Mouse (Mus musculus): Measurements from ENCODE around the gene Actr10.

Actr10 gene

DNA sequence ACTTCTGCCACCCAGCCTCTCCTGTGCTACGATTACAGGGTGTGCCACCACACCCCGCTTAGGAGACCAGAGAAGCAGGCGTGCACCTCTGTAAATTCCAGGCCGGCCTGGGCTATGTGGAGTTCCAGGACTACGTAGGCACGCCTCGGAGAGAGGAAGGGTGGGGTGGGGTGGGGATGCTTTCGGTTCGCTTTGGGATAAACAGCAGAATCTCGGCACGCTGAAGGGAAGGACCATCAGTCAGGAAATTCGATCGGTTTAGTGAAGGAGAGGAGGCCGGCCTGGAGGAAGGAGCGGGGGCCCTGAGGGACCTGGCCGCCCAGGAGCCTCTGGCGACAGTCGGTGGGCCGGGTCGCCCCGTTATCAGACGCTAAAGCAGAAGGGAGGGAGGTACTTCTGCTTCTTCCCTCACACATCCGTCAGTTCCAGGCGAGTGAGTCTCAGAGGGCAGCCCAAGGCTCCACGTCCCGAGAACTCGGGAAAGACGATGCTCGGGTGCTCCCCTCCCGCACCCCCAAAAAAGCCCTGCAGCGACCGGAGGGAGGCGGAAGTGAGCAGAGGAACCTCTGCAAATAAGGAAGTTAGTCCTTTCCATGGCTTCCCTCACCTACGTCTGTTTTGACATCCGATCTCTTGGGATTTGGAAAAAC, 30.6 kb downstream of the Actr10 start:
- peak; percentile 87 to 90 for DNase-seq

DNA sequence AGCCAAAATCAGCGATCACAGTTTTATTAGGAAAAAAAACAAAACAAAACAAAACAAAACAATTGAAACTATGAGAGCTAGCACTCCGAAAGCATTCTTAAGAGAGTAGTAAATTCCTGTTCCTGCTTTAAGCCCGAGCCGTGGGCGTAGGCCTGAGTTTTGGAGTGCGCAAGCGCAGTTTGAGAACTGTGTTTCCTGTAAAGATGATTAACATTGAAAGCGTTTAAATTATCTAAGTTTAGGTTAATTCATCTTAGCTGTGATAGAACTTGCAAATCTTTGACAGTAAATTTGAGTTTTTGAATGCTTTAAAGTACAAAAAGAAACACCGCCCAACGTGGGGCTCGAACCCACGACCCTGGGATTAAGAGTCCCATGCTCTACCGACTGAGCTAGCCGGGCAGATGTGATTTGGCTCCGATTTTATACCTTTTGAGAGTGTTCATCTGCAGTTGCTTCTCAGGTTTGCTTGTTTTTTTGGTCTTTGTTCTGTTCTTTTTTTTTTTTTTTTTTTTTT, 31.2 kb downstream of the Actr10 start:
- peak; percentile 78 to 91 for DNase-seq

DNA sequence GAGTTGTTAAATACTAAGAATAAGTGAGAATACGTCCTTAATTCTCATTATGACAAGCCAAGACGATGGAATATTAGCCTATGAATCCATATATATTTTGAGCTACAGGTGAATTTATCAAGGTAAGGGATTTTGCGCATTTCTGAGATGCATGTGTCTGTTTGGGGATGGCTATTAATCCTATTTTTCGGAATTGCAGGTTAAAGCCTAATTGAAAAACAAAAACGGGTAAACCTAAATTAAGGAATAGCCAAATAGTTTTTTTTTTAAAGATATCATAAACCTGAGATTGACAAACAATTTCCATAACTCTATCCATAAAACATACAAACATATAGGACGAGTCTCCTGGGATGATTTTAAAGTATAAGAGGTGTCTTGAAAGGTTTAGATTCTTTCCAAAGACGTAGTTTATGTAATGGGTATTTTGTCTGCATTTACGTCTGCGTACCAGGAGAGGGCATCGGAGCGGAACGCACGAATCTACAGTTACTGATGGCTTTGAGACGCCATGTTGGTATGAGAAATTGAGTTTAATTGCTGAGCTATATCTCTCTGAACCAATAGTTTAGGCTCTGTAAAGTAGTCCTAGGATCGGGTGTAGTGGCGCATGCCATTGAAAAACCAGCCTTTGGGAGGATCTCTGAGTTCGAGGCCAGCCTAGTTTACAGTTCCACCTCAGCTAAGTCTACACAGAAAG, 32.0 kb downstream of the Actr10 start:
- peak; percentile 73 to 76 for DNase-seq

DNA sequence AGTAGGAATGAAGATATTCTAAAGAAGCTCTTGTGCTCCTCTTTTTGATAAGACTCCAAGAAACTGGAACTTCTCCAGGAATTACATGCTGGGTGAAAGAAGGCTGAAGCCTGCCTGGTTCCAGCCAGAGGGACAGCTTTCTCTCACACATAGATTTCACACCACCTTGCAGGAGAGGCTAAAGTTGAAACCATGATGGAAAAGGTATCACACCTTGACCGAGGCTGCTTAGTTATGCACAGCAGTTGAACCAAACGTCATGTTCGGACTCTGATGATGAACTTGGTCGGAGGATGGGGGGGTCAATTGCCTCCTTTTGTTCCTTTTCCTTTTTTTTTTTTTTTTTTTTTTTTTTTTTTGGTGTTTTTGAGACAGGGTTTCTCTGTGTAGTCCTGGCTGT, 36.2 kb downstream of the Actr10 start:
- DNase-seq, result no peak

DNA sequence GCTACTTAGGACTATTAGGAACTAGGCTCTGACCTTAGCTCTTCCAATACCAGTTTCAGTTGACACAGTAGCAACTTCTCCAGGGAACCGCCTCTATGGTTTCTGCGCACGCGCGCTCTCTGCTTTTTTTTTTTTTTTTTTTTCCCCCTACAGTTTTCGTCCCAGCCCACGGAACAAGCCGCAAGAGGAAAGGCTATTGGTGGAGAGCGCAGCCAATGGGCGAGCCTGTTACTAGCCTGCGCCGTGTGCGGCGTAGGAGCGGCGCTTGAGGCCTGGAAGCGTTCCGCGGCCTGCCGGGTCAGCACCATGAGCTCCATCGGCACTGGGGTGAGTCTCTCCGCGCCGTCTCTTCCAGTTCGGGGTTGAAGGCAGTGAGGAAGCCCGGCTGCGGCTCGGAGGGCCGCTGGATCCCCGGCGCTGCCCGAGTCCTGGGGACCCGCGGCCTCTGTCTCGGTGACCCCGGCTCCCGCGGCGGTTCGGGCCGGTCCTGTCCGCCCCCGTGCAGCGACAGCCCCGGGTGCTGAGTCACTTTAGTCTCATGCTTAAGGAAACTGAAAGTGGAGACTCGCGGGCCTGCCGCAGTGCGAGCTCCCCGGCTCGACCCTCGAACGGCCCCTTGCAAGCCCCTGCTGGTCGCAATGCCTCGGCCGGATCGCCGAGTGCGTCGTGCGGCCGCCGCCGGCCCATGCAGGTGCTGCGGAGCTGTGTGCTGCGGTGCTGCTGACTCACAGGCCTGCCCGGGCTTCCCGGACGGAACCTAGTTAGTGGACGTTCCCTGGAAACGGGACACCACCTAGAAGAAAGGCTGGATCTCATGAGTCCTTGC, 37.0 kb downstream of the Actr10 start, which contains the start of gene Psma3:
TSS of gene Psma3 (plus strand) at position 181 of the 826 bp plus-strand sequence.
- peak; percentile 93 to 96 for DNase-seq

DNA sequence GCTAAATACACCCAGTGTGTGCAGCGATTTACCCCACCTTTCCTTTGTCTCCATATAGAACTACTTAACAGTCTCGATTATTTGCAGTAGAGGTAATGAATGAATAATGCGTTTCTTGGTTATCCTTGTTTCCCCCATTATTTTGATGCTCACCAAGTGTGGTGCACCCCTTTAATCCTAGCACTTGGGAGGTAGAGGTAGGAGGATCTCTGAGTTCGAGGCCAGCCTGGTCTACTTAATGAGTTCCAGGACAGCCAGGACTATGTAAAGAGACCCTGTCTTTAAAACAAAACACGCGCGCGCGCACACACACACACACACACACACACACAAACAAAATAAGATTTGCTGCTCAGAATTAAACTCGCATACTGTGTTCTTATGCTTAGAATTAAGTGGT, 37.7 kb downstream of the Actr10 start:
- DNase-seq, result no peak

DNA sequence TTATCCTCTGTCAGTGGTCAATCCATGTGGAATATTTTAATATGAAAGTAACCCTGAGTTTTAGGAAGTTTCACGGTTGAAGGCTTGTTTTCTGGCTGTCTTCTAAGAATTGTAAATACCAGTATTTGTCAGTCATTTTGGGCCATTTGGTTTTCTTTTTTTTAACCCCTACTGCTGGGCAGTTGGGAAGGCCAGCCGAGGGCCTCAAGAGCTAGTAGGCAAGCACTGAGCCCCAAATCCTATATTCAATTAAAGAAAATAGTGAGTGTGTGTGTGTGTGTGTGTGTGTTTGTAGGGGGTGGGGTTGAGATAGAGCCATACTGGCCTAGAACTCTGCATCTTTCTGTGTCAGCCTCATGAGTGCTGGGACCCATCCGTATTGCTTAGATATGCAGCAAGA, 38.2 kb downstream of the Actr10 start:
- no peak for DNase-seq

DNA sequence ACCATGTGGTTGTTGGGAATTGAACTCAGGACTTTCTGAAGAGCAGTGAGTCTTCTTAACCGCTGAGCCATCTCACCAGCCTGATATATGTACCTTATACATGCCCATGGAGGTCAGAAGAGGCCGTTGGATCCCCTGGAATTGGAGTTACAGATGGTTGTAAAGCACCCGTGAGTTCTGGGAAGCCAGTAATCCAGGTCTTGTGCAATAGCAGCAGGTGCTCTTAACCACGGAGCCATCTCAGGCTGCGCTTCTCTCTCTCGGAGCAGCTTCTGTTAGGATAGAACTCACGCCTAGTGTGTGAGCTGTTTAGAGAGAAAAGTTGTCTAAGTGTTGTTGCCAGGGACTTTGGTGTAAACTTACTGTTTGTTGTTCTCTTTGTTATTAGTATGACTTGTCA, 40.7 kb downstream of the Actr10 start:
- DNase-seq, result no peak

DNA sequence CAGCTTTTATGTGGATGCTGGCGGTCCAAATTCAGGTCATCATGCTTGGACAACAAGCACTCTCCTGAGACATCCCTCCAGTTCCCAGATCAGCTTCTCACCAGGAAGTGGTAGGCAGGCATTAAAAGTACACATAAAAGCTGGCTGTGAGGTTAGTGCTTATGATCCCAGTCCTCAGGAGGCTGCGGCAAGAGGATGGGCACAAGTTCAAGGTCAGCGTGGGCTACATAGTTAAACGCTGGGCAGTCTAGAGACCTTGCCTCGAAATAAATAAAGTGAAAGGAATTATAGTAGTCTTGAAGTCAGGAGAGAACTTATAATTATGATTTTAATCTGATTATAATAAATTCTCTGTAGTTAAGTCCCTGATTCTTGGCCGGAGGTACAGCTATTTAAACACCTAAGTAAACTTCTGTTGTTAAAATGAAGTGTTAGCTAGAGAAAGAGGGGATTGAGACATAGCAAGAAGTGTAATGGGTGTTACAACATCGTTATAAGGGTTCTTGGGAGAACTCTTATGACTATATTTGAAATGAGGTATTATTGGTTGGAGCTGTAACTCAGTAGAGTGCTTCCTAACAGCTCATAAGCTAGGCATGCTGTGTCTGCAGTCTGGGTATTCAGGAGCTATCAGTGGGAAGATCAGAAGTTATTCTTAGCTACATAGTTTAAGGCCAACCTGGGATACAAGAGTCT, 47.3 kb downstream of the Actr10 start:
- no peak for DNase-seq

DNA sequence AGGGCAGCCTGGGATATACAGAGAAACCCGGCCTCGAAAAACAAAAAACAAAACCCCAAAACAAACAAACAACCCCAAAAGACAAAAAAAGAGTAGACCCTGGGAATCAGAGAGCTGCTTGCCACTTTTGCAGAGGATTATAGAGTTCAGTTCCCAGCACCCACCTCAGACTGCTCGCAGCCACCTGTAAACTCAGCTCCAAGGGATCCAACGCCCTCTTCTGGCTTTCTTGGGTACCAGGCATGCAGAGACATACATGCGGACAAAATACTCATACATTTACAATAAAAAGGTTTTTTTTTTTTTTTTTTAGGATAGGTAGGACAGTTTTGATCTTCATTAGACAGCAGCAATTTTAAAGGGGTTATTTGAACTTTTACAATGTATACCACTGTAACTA, 59.6 kb downstream of the Actr10 start:
- DNase-seq, result no peak

DNA sequence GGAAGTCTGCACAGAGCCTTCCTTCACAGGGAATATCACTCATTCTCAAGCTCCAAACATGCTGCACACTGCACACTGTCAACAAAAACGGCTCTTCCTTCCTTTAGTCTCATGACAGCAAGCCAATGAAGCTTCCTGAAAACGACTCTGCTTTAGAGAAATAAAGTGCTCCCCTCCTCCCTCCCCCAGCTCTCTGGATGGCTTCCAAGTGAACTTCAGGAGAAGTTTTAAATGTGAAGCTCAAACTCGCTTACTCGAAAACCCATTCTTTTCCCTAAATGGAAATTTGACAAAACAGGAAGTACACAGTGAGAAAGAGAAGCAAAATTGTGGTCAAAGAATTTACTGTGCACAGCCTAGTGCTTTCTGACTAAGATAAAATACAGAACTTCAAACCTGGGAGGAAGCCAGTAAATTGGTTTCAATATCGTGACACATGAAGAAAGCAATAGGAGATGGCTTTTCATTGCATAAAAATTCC, 61.8 kb downstream of the Actr10 start:
- peak; percentile 35 to 58 for DNase-seq

DNA sequence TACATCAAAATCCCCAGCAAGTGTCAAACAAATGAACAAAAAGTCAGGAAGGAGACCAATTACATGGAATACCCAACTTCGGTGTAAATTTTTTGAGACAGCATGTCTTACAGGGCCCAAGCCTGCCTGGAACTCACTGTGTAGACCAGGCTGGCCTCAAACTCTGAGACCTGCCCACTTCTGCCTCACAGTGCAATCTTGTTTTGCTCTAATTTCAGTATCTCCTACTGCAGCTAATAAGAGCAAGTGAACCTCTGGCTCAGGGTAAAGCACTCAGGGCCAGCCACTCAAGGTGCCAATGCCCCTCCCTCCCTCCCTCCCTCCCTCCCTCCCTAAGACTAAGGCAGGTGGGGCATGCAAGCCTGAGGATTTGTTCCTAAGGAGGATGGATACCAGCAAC, 62.7 kb downstream of the Actr10 start:
- DNase-seq, result no peak

DNA sequence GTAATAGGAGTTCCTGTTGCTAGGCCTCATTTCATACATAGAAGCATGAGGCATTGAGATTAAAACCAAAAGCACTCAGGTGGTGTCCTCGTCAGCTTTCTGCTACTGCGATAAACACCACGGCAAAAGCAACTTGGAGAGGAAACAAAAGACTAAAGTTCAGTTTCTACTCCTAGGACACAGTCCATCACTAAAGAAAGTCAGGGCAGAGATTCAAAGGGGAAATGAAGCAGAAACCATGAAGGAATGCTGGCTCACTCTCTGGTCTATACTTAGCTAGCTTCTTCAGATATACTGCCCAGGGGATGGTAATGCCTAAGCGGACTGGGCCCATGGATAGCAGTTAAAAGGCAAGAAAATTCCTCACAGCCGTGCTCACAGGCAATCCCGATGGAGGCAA, 63.8 kb downstream of the Actr10 start:
- no peak for DNase-seq

DNA sequence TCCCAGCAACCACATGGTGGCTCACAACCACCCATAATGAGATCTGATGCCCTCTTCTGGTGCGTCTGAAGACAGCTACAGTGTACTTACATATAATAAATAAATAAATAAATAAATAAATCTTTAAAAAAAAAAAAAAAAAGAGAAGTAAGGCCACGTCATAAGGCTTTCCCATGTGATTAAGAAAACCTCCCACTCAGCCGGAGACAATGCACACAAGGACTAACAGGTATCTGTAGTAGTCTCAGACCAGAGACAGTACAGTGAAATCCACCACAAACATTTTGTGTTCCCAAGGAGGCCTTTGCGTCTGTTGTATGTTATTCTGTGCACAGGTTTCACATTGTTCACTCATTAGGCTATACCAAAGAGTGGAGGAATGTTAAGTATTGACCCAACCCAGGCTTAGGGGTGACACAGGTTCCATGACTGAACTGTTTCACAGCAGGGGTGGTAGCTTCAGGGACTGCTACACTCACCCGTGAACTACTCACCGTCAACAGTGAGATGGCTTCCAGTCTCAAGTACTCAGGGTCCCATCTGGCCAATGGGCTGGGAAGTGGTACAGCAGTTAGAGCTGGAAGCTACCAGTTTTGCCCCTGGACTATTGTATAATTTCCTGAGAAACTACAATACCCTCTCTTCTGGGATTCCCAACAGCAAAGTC, 66.2 kb downstream of the Actr10 start:
- no peak for DNase-seq

DNA sequence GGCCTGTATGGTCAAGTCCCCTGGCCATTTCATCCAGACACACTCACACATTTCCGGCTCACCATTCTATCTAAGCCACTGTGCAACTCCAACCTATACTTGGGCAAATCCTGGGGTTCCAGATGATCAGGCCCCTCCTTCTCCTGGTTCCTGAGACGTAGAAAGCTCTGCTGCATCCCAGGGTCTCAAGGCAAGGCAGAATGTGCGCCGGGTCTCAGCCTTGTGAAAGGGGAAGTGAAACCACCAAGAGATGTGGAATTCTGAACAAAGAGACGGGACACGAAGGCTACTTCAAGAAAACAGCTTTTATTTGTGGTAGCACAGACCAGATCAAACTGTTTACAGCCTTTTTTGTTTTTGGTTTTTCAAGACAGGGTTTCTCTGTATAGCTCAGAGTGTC, 68.5 kb downstream of the Actr10 start:
- no peak for DNase-seq

DNA sequence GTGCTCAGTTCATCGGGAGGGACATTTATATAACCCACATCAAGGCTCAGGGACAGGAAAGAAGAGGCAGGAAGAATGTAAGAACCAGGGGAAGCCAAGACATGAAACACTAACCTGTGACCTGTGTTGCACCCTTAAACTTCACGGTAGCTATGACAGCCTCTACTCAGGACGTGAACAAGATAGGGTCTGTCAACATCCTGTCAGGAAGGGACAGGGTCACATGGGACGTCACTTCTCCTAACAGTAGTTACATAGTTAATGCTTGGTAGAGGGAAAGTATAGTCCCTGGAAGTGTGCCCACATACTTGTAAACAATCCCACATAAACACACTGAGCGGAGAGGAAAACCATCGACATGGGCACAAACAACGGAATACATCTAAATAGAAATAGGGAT, 69.2 kb downstream of the Actr10 start:
- DNase-seq, result peak; percentile 25 to 40

DNA sequence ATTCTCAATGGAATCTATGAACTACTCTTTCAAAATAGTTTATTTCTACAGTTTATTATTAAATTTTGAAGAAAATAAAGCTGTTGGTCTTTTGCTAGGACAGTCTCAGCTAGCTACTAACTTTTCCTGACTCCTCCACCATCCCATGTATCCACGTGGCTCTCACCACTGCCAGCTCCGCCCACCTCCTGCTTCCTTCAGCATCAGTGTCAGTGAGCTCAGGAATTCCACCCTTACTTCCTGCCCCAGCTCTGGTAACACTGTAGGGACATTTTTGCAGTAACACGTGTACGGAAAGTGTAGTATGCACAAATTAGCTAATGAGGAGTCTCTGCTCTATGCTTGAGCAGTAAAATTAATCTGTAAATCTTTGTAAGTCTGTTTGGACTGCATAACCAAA, 72.1 kb downstream of the Actr10 start:
- peak; percentile 50 to 70 for DNase-seq

Measured in lung, postnatal 4 days (tissue).